Mouse (Mus musculus) ES-E14 (cell line): ENCODE measurements at regions not wholly inside any gene's neighbourhood (a gene's known extent, or its start where the extent isn't known, plus 50 kb on each side); places are given as distances from the start of the nearest gene placed in this dataset.

Source experiments
- HCFC1 ChIP-seq: IDR thresholded peaks from 2 replicates; pipeline ENCODE4 v1.6.1; 2012; ENCODE audit warnings: low read length, inconsistent platforms, borderline replicate concordance; ENCODE audit not compliant: insufficient read depth
- ZC3H11A ChIP-seq: IDR thresholded peaks from 2 replicates; pipeline ENCODE4 v1.6.1; 2012; ENCODE audit warnings: low read depth, mild to moderate bottlenecking, inconsistent platforms, low read length, borderline replicate concordance
- ZNF384 ChIP-seq: IDR thresholded peaks from 2 replicates; pipeline ENCODE4 v1.6.1; 2012; ENCODE audit warnings: low read depth, low read length, inconsistent platforms

DNA sequence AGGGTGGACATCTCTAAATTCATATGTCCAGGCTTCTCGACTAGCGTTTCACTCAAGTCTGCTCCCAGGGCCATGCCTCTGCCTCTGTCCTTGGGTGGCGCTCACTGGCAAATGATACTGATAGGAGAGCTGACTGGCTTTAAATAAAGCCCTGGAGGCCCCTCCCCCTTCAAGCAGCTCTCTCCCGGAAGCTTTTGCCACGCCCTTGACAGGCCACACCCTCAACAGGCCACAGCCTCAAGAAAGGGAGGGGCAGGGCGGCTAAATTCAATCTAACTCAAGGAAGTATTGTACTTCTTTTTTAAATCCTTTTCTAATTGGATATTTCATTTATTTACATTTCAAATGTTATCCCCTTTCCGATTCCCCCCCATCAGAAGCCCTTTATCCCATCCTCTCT, 59.3 kb upstream of the Zkscan2 start:
- TF ChIP-seq ZC3H11A (no peak), ZNF384 (no peak), HCFC1 (no peak)
